Mouse (Mus musculus) erythroblast, embryonic 14.5 days (primary cell): ENCODE results near the gene Paxip1.

Experiments
- GATA1 ChIP-seq: IDR thresholded peaks from 2 replicates; pipeline ENCODE4 v1.6.1; 2012; ENCODE audit warnings: low read length, inconsistent platforms, mixed read lengths
- TAL1 ChIP-seq: IDR thresholded peaks from 3 replicates; pipeline ENCODE4 v1.6.1; 2012; ENCODE audit warnings: low read length, inconsistent platforms, mixed read lengths

- TF ChIP-seq GATA1 = no peak
- no peak for TF ChIP-seq TAL1
These were observed 43.6 kb upstream of the Paxip1 start for GRCm38 (mm10) chr5:27835096-27835495.
